25 mouse cellular contexts compared by ENCODE assay signal in the genomic region with DNA sequence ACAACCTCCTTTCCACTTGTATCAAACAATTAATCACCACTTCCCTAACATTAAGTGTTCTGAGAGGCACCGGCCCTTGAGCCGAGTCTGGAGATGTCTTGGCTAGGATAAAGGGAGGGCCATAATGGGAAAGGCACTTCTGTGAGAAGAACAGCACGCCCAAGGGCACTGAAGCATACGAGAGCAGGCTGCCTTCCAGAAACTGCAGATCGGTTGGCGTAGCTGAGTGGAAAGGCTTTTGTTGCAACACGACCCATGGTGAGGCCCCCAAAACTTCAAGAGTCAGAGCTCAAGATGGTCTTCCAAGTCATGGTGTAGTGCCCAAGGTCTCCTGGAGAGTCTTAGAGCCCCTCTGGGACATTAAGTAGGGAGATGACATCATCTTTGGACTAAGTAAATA. TPM values are rescaled to one million over a fixed set of nuclear protein-coding genes. Genes with fewer than 3 reads are reported as not detected.
DNase-seq lines count a peak whose midpoint lies in the region; ATAC-seq and TF ChIP-seq lines count a peak whose summit lies in the region.
"Had no signal": no experiment of that assay in that cellular context is flagged by ENCODE, and none has a peak within 500 bp of the region (broad histone marks: within the 10 kb centered on the region; RNA-seq: fewer than 3 reads in every experiment).

No protein-coding gene starts in this region.

- H3K9ac ChIP-seq in intestine, postnatal 0 days (ENCODE audit: low read depth, low read length), result no peak overlapping the region
- H3K9ac ChIP-seq: embryonic facial prominence, embryonic 15.5 days; heart, embryonic 12.5 days; neural tube, embryonic 15.5 days had no signal

- no peak overlapping the region for H3K4me3 ChIP-seq in intestine, postnatal 0 days (ENCODE audit: low read depth, low read length)
- H3K4me3 ChIP-seq: embryonic facial prominence, embryonic 15.5 days; forebrain, embryonic 10.5 days; heart, embryonic 12.5 days; midbrain, embryonic 10.5 days; myocyte; neural tube, embryonic 15.5 days had no signal

- no peaks in the 10 kb centered on the region for H3K4me1 ChIP-seq in intestine, postnatal 0 days (replicated peaks; ENCODE audit: control insufficient read depth, insufficient read depth, low read length)
- H3K4me1 ChIP-seq: embryonic facial prominence, embryonic 15.5 days; heart, embryonic 12.5 days; neural tube, embryonic 15.5 days had no signal

- peak; percentile 88 to 91 for DNase-seq in cerebellum, postnatal 10 days
- no peak for DNase-seq in cerebellum, adult 11-12 months
- DNase-seq in kidney, adult 9 months, result peak; percentile 3
- no peak for DNase-seq in kidney, postnatal 14 days
- DNase-seq in brain, embryonic 14.5 days (ENCODE audit: low read depth), result peak; percentile 30
- peak; percentile 19 to 22 for DNase-seq in kidney, postnatal 4 days
- DNase-seq in thymus, postnatal 25 days, result no peak
- DNase-seq: adrenal gland, postnatal 14 days; gastrocnemius, postnatal 36 days; lung, adult 2 months; lung, postnatal 36 days; spleen, adult 18-20 months; thymus, adult 2 months had no signal

- ATAC-seq in intestine, postnatal 0 days, result no peak
- ATAC-seq: activated CD4-positive, CD25-positive, alpha-beta regulatory T cell, adult 4 months; Patski had no signal

- no peak for TF ChIP-seq POLR2A in brain, embryonic 14.5 days (IDR thresholded peaks at IDR 0.05; ENCODE audit: borderline replicate concordance, extremely low read depth, insufficient read depth, insufficient read length, poor library complexity, severe bottlenecking)

- 84% methylated on average over 7 of the region's 7 CpGs for WGBS in intestine, postnatal 0 days

- H3K36me3 ChIP-seq in intestine, postnatal 0 days (ENCODE audit: control insufficient read depth, insufficient read depth), result no peaks in the 10 kb centered on the region
- H3K36me3 ChIP-seq: embryonic facial prominence, embryonic 15.5 days; forebrain, embryonic 10.5 days; heart, embryonic 12.5 days; midbrain, embryonic 10.5 days; neural tube, embryonic 15.5 days had no signal

- H3K27ac ChIP-seq in intestine, postnatal 0 days (ENCODE audit: low read depth, low read length), result no peak overlapping the region
- H3K27ac ChIP-seq: embryonic facial prominence, embryonic 15.5 days; forebrain, embryonic 10.5 days; midbrain, embryonic 10.5 days; neural tube, embryonic 15.5 days had no signal

- no peak overlapping the region for H3K4me2 ChIP-seq in intestine, postnatal 0 days (replicated peaks; ENCODE audit: low read depth)
- H3K4me2 ChIP-seq: embryonic facial prominence, embryonic 15.5 days; heart, embryonic 12.5 days; liver, embryonic 11.5 days; neural tube, embryonic 15.5 days had no signal

- H3K27me3 ChIP-seq in intestine, postnatal 0 days (replicated peaks; ENCODE audit: control insufficient read depth, insufficient read depth, low read length), result no peaks in the 10 kb centered on the region
- H3K27me3 ChIP-seq: embryonic facial prominence, embryonic 15.5 days; heart, embryonic 12.5 days; neural tube, embryonic 15.5 days; Patski had no signal

- no peak for TF ChIP-seq CTCF in brain, embryonic 14.5 days (IDR thresholded peaks at IDR 0.05; ENCODE audit: borderline replicate concordance, extremely low read depth, insufficient read depth, insufficient read length)
- no peak for TF ChIP-seq CTCF in intestine, postnatal 0 days (IDR thresholded peaks at IDR 0.05; ENCODE audit: low read depth)

- no peaks in the 10 kb centered on the region for H3K9me3 ChIP-seq in intestine, postnatal 0 days (ENCODE audit: control insufficient read depth)
- H3K9me3 ChIP-seq: embryonic facial prominence, embryonic 15.5 days; forebrain, embryonic 10.5 days; heart, embryonic 12.5 days; midbrain, embryonic 10.5 days; neural tube, embryonic 15.5 days had no signal

RNA-seq across cellular contexts. Expression of gene A930009A15Rik, which starts 19.5 kb away (rescaled TPM):
- polyA plus RNA-seq in brain, embryonic 14.5 days (2012; rRNA removed), result 0.14 and 0.36 TPM in 2 replicates
- not detected in 2 replicates for polyA plus RNA-seq in intestine, postnatal 0 days (2015; fragmentation: Nextera tagmentation; extraction: Ambion mirVana)
- polyA plus RNA-seq: activated CD4-positive, CD25-positive, alpha-beta regulatory T cell, adult 4 months; embryonic facial prominence, embryonic 15.5 days; forebrain, embryonic 10.5 days; heart, embryonic 12.5 days; large intestine, adult 2 months; liver, embryonic 11.5 days; lung, adult 2 months; myocyte; Patski; stomach, embryonic 14.5 days; thymus, adult 2 months had no signal

RNA-seq across cellular contexts. Expression of gene Lgr5, which starts 37.3 kb away (rescaled TPM):
- 1.4 and 2.3 TPM in 2 replicates for polyA plus RNA-seq in brain, embryonic 14.5 days (2012; rRNA removed)
- polyA plus RNA-seq in intestine, postnatal 0 days (2015; fragmentation: Nextera tagmentation; extraction: Ambion mirVana), result 2.3 and 2.5 TPM in 2 replicates
- polyA plus RNA-seq: Patski had no signal

Comparison
In these comparisons a context has a peak if more than half of its experiments do, and no peak if none do; other contexts are left out.
1. DNase-seq: peak in cerebellum, postnatal 10 days (2 of 2), kidney, adult 9 months (single experiment), brain, embryonic 14.5 days (single experiment) and kidney, postnatal 4 days (2 of 2); none in cerebellum, adult 11-12 months (single experiment), kidney, postnatal 14 days (single experiment) and thymus, postnatal 25 days (single experiment).